Mouse (Mus musculus): ENCODE measurements around the gene Rnasel. TPM values are rescaled to one million over a fixed set of nuclear protein-coding genes. Genes with fewer than 3 reads are reported as not detected.

Rnasel gene
- total RNA-seq (2023; ENCODE audit: inconsistent age) = 11.6 to 15.3 TPM (median 14.0 TPM) in 4 replicates

GRCm38 (mm10) chr1:153749211-153749801 is at the start of gene Rnasel:
Gene Rnasel, plus strand, starts transcription at chr1:153749426.

GRCm38 (mm10) chr1:153740145-153740544 is 9.1 kb upstream of the Rnasel start, which contains the start of gene Rgs16:
Gene Rgs16, plus strand, starts transcription at chr1:153740349.

Other genes starting within 250 kb of the Rnasel start
- gene Npl, start 199.4 kb upstream of the Rnasel start, total RNA-seq (2023; ENCODE audit: inconsistent age) = 0.35 to 0.54 TPM in 2 of 4 replicates, not detected in the others
- gene Rgs8, start 96.4 kb upstream of the Rnasel start, total RNA-seq (2023; ENCODE audit: inconsistent age) = not detected in 4 replicates
- gene Rgs16, start 9.1 kb upstream of the Rnasel start, total RNA-seq (2023; ENCODE audit: inconsistent age) = 7.9 to 8.6 TPM (median 8.3 TPM) in 4 replicates
- gene Rgsl1, start 94.7 kb downstream of the Rnasel start, total RNA-seq (2023; ENCODE audit: inconsistent age) = not detected in 4 replicates
- not detected in 4 replicates for gene Teddm1b, start 124.9 kb downstream of the Rnasel start, total RNA-seq (2023; ENCODE audit: inconsistent age)
- not detected in 4 replicates for gene Teddm1a, start 142.3 kb downstream of the Rnasel start, total RNA-seq (2023; ENCODE audit: inconsistent age)
- 128 to 146 TPM (median 139 TPM) in 4 replicates for gene Glul, start 150.5 kb downstream of the Rnasel start, total RNA-seq (2023; ENCODE audit: inconsistent age)
- 0.42 to 0.84 TPM (median 0.61 TPM) in 4 replicates for gene Teddm2, start 150.8 kb downstream of the Rnasel start, total RNA-seq (2023; ENCODE audit: inconsistent age)